Mouse (Mus musculus) erythroblast, embryonic 14.5 days (primary cell): ENCODE measurements around the gene Tango6.

Experiments
- GATA1 ChIP-seq: IDR thresholded peaks from 2 replicates; pipeline ENCODE4 v1.6.1; 2012; ENCODE audit warnings: low read length, inconsistent platforms, mixed read lengths
- TAL1 ChIP-seq: IDR thresholded peaks from 3 replicates; pipeline ENCODE4 v1.6.1; 2012; ENCODE audit warnings: low read length, inconsistent platforms, mixed read lengths

DNA sequence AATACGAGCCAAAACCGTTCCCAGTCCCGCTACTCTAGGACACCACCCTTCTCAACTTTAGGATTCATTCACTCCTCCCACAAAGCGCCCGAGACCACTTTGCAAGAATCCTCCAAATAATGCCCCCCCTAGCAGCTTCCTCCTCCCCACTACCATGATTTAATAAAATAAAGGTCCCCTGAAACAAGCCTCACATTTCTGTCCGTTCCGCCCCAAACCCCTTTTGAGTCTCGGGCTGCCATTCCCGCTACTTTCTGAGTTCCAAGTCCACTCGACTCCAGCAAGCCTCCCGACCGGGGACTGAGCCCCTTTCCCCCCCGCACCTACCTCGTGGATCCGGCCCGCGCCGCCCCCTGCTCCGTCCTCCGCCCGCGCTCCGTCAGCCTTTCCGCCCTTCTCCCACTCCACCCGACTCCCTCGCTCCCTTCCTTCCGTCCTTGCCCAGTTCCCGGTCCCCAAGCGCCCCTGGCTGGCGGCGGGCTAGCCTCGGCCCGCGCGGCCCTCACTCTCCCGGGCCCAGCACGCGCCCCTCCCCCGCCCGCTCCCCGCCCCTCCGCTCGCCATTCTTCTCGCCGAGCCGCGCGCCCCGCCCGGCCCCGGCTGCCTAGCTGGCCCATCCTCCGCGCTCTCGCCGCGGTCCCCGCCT lies 210.1 kb downstream of the Tango6 start:
- TF ChIP-seq TAL1: no peak
- no peak for TF ChIP-seq GATA1
